Mouse (Mus musculus) left cerebral cortex, postnatal 14 days (tissue): ENCODE measurements around the gene Itga3. TPM values are rescaled to one million over a fixed set of nuclear protein-coding genes. Genes with fewer than 3 reads are reported as not detected.

Source experiments
- DNase-seq, 2 experiments: peaks; one replicate each; pipeline ENCODE4 v3.0.0; 2021 to 2022; ENCODE audit warnings: low spot score in 2 of 2, mixed read lengths in 1 of 2
- intact Hi-C: fragments of 180-260 bp; cut with DNase I; formaldehyde crosslinking; loops from one replicate; pipeline ENCODE4 v1.15.1; 2025
- total RNA-seq, 2 experiments: library from RNA; stranded (reverse); gene quantifications; 2 replicates each; pipeline ENCODE4 v1.2.3; 2021

Gene Itga3
- total RNA-seq, 2 experiments from 2014 or later, result 12.2 to 15.5 TPM

DNA sequence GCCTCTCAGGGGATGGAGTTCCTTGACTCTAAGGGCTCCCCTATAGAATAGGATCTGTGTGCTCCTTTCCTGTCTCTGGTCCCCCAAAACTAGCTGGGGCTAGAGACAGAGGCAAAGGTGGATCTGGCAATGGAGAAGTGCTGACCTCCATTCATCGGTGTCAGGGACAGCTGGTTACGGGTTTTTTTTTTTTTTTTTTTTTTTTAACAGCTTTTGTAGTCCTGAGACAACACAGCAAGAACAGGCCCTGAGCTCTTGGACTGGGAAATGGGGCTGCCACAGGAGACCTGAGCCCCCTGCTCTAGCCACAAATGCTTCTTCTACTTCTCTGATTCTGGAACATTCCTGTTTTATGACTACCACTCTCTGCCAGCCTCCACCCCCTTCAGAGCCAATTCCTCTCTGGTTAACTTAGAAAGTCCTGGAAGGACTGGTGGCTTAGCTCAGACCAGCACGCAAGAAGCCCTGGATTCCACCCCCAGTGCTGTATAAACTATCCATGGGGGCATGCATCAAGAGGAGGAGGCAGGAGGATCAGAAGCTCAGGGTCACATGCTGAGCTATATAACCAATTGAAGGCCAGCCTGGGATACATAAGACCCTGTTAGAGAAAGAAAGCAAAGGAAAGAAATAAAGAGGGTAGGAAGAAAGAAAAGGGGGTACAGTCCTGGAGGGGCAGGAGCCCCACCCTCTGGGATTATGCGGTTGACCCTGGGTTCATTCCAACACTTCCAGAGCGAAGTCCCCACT is 21.9 kb upstream of the Itga3 start:
- intact Hi-C loops, result no loop called here
- DNase-seq, result no peak

DNA sequence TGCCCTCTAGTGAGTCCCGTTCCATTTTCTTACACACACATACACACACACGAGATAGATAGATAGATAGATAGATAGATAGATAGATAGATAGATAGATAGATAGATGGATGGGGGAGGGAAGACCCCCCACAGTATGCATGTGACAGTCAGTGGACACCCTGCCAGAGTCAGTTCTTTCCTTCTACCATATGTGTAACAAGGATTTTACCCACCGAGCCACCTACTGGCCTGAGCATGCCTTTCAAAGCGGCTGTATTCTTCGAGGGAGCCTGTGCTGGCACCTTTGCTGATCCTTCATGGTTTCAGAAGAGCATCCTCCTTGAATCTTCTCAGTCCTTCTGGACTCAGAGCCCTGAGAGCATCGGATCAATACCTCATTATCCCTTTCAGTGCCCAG is 21.3 kb upstream of the Itga3 start:
- DNase-seq, result no peak
- intact Hi-C loops, result no loop called here

DNA sequence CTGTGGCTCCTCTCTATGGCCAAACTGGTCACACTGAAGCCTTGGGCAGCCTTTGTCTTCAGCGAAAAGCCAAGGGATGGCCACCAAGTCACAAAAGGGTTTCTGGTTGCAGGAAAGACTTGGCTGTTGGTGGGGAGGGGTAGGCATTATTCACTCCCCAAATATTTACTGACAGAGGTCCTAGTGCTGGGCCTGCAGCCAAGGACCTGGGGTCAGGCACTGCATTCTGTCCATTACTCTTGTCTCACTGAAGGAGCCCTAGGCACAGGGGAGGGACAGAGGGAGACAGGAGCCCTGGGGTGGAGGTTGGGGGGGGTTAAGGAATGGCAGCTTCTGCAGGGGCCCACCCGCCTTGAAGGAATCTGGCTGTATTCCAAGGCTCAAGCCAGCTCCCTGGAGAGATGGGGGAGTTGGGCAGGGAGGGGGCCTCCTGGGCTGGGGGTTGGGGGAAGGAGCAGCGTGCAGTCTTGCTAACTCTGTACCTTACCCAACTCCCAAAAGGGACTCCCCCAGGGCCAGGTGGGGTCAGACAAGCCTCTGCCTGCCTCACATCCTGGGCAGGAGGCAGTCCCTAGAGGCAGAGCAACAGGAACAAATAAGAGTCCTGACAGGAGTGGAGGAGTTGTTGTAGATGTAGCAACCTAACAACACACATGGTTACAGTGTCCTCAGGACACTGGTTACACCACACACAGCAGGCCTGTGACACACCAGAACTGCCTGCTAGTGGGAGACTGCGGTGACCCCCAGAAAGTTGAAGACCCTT is 20.2 kb upstream of the Itga3 start:
- no peak for DNase-seq
- intact Hi-C loops, result no loop called here

DNA sequence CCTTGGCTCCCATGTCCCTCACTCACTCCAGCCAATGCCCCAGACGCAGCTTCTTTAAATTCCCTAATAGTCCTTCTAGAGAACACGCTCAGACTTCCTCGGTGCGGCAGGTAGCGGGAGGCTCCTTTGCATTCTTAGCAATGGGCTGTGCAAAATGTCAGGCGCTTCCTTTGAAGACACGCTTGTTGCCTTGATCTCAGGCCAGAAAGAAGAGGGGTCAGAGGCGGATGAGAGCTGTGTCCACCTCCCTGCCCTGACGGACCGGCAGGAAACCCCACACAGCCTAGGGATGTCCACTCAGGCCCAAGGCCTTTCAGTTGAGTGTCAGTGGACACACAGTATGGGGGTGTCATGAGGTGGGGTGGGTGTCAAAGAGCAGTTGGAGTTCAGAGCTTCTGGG is 19.0 kb upstream of the Itga3 start:
- intact Hi-C loops, result no loop called here
- DNase-seq, result no peak

DNA sequence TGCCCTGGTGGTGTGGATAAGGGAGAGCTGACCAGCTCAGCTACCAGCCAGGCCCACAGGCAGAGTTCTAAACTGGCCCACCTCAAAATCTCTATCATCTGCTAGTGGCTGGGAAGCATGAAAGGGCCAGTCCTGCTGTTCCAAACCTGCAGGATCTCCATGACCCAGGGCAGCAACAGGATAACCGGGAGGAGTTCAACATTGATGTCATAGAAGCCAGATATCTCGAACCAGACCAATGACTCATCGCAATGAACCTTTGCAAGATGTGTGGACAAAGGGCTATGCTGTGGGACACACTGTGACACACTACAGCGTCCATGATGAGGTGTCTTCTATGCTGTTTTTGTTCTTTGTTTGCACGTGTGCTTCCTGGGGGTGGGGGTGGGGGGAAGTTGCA is 16.5 kb upstream of the Itga3 start:
- no peak for DNase-seq
- intact Hi-C loops, result no loop called here

DNA sequence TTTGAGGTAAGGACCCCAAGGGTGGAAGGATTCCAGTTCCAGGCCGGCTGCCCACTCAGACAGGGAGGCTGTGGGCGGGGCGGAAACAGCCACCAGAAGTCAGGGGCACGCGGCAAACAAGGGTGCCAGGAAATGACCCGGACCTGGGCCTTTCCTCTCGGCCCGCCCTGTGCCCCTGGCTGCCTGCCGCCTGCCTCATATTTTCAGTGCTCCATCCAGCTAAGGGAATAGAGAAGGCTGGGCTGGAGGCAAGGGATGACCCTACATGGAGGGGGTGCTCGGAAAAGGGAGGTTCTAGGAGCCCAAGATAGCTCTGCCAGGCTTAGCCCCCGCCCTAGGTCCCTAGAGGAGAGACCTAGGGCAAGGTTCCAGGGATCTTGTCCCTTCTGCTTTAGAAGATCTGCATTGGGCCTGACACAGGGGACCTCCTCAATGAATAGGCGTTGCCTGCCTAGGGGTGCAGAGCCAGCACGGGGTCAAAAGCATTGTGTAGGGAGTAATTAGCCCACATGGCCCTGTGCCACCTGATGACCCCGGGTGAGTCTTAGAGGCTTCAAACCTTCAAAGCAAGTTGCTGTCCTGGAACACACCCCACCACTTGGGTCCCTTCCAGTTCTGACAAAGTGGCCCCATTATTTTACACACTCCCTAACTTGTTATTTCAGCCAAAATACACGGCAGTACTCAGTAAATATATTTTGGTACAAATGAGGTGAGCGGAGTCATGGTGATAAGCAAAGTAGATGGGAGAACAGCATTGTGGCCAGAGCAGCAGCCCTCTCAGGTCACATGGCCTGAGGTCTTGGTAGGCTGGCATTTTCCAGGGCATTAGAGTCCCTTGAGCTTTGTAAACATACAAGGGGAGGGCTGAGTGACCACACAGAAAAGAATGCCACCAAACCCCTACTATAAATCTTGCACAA is 12.5 kb upstream of the Itga3 start:
- no peak for DNase-seq
- intact Hi-C loops, result no loop called here

DNA sequence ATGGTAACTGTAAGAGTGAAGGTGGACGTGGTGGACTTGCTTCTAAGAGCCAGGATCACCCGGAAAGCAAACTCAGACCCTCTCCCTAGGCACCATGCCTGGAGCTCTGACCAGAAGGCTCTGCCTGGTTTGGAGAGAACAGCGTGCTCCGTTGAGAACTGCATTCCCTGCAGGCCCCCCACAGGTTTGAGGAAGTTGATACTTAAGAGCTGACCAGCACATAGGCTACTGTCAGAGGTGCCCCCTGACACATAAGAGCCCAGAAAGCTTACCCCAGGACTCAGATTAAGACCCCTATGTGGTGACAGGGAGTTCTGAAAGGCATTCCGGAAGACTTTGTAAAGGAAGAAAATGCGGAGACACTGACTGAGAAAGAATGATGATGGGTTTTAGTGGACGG is 11.7 kb upstream of the Itga3 start:
- DNase-seq, result no peak
- intact Hi-C loops, result no loop called here

DNA sequence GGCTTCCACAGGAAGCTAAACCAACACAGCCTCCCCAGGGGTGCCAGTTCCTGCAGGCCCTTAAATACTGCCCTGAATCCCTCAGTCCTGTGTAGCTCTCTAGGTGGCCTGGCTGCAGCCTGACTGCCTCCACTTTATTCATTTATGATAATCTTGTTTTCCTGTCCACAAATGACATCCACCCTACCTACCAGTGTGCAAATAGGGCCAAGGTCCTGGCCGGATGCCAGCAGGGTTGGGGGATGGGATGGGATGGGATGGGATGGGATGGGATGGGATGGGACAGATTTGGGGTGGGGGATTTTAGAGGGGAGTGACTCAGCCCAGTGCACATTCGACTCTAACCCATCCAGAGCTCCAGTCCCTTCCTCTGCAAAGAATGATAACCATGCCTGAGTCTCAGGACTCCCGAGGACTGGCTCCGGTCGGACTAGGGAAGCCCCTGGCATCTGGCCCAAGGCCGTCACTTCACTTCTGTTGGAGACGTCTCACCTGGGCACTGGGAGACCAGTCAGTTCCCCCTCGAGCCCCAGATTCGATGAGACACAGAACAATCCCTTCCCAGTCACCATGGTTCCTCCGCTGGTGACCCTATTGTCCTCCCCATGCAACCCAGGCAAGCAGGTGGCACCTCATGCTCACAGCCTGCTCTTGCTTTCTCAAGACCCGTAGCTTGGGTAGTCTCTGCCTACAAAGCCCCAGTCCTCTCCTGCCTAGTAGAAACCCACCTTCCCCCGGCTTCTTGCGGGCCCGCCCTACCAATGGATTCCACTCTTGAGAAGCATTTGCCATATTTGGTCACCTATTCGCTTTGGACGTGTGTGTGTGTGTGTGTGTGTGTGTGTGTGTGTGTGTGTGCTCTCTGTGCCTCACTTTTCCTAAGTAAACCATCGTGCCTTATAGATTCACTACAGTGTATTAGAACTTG is 11.0 kb upstream of the Itga3 start:
- intact Hi-C loops, result no loop called here
- DNase-seq, result no peak

DNA sequence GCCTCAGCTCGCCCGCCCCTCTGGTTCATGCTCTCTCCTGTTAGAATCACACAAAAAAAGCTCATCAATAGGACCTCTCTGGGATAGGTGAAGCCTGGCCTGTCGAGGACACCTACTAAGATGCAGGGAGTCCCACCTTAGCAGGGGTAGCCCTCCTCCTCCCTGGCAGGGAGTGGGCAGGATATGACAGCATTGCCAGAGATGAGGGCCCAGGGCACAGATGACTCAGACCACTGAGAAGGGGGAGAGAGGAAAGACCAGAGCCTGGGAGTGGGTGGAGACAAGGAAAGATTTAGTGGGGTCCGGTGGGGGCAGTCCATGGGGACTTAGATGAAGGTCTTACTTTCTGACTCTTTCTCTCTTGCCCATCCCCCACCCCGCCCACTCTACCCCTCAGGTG is 9.6 kb upstream of the Itga3 start:
- no peak for DNase-seq
- intact Hi-C loops, result no loop called here

DNA sequence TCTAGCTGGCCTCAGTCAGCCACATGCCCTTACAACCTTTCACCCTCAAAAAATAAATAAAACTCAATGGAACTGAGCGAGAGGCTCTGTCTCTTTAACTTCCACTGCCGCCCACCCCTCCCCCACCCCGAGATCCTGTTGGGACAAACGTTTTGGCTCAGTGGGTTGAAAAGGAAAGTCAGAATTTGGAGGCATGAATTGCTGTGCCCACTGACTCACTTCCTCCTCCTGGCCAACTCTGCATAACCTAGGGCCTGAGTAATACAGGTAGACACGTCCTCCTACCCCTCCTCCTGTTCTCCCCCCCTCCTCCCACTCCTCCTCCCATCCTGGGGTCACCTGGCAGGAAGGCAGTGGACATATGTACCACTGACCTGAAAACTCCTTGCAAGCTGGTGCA is 9.1 kb upstream of the Itga3 start:
- DNase-seq, result no peak
- intact Hi-C loops, result no loop called here

DNA sequence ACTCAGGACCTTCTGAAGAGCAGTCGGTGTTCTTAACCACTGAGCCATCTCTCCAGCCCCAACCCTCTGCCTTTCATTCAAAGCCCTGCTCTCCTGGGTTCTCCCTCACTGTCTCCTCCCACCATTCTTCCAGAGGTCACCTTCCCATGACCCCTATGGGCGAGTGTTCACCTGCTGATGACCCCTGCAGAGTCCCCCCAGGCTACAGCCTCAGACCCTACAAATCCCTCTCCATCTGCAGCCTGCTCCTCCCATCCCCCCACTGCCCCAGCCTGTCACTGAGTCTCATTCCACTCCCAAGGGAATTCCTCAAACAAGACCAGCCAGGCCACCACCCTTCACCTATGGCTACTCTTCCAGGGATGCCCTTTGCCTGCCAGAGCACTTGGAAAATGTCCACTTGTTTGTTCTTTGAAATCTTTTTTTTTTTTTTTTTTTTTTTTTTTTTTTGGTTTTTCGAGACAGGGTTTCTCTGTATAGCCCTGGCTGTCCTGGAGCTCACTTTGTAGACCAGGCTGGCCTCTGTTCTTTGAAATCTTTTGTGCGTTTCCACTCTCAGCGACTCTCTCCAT is 8.3 kb upstream of the Itga3 start:
- intact Hi-C loops, result no loop called here

DNA sequence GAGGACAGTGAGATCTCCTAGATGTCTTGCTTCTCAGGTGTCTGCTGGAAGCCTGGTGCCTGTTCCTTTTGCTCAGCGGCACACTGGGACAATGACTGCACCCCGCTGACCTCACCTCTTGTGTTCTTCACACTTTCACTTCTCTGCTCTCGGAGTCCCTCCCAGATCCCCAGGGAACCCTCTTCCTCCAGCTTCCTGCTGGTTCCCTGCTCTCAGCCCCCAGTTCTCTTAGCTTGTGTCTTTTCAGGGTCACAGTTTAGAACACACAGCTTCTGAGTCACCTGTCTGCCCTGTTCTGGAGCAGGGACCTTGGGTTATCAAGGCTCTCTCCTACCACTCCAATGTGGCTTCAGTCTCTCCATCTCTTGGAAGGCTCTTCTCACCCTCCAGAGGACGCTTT is 7.6 kb upstream of the Itga3 start:
- DNase-seq, result no peak
- intact Hi-C loops, result no loop called here

More for the DNA sequence above, 8.3 kb upstream of the Itga3 start:
- no peak for DNase-seq

DNA sequence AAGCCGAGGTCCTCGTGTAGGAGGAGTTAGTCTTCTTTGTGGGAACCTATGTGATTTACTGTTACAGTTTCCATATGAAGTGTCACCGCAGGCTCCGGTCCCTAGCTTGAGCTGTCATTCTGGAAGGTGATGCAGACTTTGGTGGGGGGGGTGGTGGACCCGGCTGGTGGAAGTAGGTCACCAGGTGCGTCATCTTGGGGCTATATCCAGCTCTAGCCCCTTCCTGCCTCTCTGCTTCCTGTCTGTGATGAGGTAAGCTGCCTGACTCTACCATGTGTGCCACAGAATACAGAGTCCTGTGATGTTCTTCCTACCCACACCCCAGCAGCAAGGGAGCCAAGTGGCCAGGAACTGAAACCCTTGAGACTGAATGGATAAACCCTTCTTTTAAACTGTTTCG is 6.3 kb upstream of the Itga3 start:
- no peak for DNase-seq
- intact Hi-C loops, result no loop called here

DNA sequence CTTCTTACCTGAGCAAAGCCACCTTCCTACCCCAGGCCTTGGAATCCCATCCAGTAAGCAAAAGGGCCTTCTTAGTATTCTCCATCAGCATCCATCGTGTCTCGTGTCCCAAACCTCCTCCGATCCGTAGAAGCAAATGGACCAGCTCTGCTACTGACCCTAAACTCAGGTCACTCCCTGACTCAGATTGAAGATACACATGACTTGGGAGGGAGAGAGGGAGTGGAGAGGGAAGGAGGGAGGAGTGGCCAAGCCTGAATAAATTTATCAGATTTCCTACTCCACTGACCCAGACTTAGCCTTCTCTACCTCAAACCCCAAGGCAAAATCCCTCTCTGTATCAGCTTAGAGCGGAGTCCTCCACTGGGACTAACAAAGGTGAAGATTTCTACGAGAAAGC is 4.2 kb upstream of the Itga3 start:
- intact Hi-C loops, result no loop called here
- DNase-seq, result no peak

DNA sequence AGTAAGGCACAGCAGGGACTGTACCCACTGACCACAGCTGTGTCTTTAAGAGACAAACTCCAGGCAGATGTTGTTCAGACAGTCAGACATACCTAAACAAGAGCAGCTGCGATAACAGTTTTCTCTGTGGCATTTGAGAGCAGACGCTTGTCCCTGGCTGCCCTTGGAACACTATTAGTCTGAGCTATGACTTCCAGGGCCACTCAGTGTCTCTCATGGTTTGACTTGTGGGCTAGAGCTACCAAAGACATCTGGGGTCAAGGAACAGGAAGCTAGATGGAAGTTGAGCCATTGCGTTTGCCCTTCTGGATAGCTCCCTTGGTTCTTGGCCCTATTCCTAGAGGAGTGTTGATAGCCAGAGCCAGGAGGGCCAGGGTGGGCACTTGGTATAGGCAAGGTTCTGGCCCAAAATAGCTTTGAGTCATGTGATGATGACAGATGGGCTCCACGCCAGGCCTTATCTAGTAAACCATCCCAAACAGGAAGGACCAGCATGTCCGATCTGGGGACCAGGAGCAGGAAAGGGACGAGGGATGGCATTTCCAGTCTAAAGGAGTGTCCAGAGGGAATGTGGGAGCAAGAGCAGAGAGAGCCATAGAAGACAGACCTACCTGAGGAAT is 2.8 kb upstream of the Itga3 start:
- intact Hi-C loops, result no loop called here
- DNase-seq, result no peak

DNA sequence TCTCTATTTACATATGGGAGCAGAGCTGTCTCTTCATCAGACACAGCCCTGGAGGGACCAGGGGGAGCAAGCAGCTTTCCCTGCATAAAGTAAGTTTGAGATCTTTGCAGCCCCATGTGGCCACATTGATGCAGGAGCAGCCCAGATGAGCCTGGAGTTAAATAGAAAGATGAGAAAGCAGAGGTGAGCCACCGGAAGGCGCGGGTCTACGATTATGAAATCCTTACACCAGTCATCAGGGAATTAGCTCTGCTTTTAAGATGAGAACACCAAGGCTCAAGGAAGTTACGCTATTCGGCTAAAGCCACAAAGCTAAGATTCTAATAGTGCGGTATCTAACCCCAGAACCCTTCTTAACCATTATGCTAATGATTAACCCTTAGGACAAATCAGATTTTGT is 1.4 kb upstream of the Itga3 start:
- intact Hi-C loops, result loop anchor here (2.0 kb wide), 1 partner anchor 29 kb away; no protein-coding TSS in a partner anchor

DNA sequence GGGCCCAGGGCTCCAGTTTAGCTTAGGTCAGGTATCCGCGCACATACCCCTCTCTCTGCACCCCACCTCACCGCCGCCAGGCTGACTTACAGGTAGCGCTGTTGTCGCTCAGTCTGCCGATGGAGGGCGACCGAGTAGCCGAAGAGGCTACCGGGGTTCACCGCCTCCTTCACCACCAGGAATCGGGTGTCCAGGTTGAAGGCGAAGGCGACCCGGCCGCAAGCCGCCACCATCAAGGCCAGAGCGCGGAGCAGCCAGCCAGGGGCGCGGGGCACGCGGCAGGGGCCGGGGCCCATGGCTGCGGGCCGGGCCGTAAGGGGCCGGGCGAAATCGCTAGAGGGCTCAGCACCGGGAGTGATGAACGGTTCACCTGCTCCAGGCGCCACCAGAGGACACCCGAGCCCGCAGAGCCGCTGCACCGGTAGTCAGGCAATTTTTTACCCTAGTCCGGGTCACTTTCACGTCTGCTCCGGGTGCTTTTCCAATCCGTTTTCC is 513 bp downstream of the Itga3 start:
- peak; percentile 24 to 32 for DNase-seq
- intact Hi-C loops, result loop anchor here (2.0 kb wide), 1 partner anchor 31 kb away; no protein-coding TSS in a partner anchor

More for the DNA sequence above, 1.4 kb upstream of the Itga3 start:
- DNase-seq, result no peak
